Mouse (Mus musculus) lung, postnatal 0 days (tissue): ENCODE results near the gene Ahdc1.

Experiments
- CTCF ChIP-seq: IDR thresholded peaks from 2 replicates; pipeline ENCODE4 v1.5.1; 2016; ENCODE audit warnings: antibody characterized with exemption, mild to moderate bottlenecking
- EP300 ChIP-seq: IDR thresholded peaks from 2 replicates; pipeline ENCODE4 v1.6.1; 2016; ENCODE audit warnings: antibody characterized with exemption, mild to moderate bottlenecking, control low read depth

DNA sequence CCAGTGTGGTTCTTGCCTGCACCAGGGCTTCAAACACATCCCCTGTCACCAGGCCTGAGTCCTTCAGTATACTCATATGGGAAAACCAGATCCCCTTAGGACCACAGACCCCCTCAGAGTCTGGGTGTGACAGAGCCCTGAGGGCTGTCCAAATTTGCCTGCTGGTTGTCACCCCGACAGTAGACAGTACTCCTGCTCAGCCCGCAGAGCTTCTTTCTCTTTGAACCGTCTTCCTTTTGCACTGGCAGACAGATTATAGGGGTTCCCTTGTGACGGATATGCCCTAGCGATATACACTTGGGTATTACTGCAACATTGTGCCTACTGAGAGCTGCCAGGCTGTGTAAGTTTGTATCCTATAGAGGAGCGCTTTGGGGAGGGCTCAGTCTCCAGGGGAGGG, 29.4 kb upstream of the Ahdc1 start:
- TF ChIP-seq CTCF = no peak
- TF ChIP-seq EP300 = no peak
